Mouse (Mus musculus) thymus, postnatal 10 days (tissue): ENCODE results near the gene Farp1.

ENCODE experiments used
- DNase-seq, 2 experiments: peaks; one replicate each; pipeline ENCODE4 v3.0.0; 2021; ENCODE audit warnings: low spot score in 2 of 2

Farp1 gene

DNA sequence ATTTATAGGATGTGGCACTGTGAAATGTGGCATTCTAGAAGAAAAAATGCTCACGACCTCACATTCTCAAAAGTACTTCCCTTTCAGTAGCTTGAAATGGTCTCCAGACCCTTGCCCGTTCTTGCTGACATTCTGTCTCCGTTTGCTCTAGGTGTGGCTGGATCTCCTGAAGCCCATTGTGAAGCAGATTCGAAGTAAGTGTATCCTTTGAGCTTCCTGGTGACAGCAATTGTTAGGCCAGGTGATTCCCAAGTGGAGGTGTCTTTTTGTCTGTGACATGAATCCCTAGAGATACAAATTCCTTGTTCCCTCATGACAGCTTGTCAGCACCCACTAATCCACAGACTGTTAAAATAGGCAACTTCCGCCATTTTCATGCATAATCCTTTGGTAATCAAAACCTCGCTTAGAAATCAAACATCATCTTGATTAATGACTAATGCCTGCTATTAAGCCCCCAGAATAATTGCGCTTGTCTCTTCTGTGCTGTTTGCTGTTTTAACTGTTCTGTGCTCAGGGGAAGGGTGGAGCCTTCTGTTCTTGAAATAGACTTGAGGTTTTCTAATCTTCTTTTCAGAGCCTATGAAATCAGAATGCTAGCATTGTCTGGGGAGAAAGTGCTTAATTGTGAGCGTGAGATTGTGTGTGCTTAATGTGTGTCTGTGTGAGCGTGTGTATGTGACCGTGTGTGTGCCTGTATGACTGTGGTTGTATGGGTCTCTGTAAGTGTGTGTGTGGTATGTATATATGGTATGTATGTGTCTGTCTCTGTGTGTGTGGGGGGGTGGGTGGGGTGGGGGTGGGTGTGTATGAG is 184.4 kb downstream of the Farp1 start:
- DNase-seq = no peak

DNA sequence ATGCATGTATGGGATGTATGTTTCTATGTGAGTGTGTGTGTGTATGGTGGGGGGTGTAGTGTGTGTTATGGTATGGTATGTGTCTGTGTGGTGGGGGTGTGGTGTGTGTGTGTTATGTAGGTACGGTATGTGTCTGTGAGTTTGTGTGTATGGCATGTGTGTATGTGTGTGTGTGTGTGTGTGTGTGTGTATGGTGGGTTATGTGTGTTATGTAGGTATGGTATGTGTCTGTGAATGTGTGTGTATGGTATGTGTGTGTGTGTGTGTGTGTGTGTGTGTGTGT is 185.0 kb downstream of the Farp1 start:
- DNase-seq = no peak

DNA sequence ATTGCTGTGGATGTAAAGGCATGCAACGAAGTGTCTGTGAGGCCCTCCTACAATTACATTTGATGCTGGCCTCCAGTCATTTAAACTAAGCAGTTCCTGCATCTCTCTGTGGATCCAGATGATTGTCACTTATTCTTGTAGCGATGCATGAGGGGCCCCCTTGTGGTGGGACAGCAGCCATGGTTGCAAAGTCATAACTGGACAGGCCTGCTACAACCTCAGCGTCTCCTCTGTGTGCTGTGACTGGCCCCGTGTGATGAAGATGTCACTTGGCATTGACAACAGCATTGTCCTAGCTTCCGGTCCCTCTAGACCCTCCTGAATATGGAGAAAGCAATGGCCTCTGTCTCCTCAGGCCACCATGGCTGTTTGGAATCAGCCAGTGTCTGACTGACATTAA is 185.7 kb downstream of the Farp1 start:
- peak in 1 of 2 experiments; percentile 15 for DNase-seq

DNA sequence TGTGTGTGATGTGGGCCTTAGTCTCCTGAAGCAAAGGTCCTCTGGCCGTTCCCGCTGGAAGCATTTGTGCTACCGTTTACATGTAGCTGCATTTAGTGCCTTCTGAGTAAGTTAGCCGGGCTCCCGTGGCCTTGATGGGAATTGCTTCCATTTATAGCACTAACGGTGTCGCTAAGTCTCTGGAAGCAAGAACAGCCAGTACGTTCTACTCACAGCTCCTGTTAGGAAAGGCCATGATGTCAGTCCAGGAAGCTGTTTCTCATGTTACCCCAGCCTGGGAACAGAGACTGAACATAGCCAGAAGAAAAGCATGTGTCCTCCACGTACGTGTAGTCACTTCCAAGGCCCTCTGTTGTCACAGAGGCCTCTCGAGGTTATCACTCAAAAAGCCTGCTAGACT is 190.8 kb downstream of the Farp1 start:
- no peak for DNase-seq

DNA sequence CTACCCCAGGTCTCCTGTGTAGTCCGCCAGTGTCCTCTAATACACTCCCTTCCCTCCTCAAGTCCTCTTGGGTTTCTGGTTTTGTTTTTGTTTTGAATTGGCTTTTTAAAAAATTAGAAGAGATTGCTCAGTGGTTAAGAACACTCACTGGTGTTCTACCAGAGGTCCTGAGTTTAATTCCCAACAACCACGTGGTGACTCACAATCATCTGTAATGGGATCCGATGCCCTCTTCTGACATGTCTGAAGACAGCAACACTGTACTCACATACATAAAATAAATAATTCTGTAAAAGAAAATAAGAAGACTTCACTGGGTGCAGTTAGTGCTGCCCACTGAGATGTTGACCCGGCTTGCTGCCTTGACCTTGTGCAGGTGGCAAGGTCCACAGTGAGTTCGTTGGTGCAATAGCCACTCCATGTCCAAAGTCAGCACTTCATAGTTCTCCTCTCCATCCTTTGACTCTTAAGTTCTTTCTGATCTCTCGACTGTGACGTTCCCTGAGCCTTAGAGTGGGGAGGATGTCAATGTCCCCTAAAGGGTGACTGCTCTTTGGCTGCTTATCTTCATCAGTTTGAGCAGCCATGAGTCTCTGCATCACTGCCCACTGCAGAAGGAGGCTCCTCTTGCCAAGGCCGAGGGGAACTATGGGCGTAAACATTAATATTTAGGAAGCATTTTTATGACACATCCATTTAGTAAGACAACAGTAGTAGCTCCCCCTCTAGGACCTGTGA is 194.2 kb downstream of the Farp1 start:
- no peak for DNase-seq

DNA sequence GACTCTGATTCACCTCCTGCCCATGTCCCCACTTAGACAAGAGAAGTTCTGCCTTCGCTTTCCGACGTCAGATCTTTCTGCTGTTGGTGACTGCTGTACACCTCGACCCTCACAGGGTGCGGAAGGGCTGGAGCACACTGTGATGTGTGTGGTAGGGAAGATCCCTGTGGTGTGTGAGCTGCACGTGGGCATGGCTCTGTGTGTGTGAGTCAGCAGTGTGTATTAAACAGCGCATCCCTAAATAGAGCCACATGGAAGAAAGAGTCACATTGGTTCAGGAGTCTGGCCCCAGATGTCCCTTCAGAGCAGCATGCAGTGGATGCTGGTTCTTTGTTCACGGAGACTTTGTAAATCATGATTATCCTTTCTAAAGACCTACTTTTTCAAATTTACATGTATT is 196.2 kb downstream of the Farp1 start:
- DNase-seq = no peak

DNA sequence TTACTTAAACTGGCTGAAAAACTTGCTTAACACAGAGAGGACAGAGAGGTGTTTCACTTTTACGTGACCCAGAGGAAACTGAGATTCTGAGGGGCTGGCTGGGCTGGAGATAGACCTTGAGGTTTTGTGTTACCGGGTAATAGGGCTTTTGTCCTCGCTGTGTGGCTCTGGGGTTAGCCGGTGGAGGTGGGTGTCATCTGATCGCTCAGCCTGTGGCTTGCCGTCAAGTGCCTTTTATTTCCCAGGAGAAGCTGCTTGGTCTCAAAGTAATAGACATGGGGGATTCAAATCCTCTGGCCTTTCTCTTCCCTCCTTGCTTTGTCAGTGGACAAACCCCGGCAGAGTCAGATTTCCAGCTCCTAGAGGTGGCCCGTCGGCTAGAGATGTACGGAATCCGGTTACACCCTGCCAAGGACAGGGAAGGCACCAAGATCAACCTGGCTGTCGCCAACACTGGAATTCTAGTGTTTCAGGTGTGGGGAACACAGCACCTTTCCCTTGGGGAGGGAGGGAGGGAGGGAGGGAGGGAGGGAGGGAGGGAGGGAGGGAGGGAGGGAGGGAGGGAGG is 199.8 kb downstream of the Farp1 start:
- no peak for DNase-seq

DNA sequence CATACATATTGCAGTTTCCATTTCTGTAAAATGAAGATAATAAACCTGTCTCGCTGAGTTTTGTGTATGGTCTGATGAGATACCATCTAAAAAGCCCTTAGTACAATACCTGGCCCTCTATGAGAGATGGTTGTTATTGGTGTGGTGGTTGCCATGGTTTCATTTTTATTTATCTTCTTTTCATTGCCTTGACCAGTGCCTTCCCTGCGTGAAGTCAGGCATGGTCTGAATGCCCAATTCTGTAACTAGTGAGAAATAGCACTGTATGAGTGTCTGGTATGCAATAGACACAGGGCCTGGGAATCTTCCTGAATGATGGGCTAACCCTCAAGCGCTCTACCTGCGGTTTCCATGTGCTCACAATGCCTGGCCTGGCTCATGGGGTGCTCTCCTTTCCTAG is 201.7 kb downstream of the Farp1 start:
- no peak for DNase-seq

DNA sequence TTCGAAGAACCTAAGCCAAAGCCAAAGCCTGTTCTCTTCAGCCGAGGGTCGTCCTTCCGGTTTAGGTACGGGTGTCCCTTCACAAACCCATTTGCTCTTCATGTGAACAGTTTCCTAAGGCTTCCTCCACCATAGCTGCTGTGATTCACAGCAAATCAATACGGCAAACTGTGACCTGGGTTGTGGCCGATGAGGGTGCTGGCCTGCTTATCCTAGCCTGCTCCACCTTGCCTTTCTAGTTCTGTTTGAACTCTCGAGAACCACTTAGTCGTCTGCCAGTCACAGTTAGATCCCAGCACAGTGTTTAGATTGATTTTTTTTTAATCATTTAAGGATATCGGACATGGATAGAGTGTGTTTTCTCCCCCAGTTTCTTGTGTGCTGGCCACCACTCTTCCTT is 203.7 kb downstream of the Farp1 start:
- DNase-seq = no peak

DNA sequence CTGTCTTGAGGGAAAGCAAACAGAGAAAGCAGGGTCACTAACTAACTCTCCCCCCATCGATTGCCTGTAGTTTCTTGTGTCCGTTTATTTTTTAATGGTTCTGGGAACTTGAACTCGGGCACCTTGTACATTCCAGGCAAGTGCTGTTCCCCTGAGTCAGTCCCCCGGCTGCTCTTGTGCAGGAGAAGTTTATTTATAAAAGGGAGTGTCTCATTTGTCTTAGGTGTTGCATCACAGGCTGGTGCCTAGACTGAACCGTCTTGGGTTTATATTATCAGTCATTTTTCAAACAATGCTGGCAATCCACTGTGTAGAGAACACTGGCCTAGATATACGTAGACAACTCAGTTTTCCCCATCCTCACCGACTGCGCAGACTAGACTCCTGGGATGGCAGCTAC is 204.4 kb downstream of the Farp1 start:
- DNase-seq = no peak

DNA sequence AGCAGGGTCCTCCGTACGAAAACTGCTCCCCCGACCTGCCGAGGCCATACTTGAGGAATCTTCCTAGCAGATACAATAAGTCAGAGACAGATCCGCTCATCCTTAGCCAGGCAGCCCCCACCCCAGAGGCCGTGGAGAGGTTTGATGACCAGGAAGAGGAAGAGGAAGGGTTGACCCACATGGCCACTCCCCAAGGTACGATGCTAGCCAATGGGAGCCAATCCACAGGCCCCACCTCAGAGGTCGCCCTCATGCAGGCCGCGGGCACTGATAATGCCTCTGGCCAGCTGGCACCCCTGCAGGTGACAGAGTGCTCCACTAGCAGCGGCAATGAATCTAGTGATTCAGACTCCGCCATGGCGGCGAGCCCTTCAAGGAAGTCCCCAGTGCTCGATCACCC is 209.1 kb downstream of the Farp1 start:
- DNase-seq = no peak

DNA sequence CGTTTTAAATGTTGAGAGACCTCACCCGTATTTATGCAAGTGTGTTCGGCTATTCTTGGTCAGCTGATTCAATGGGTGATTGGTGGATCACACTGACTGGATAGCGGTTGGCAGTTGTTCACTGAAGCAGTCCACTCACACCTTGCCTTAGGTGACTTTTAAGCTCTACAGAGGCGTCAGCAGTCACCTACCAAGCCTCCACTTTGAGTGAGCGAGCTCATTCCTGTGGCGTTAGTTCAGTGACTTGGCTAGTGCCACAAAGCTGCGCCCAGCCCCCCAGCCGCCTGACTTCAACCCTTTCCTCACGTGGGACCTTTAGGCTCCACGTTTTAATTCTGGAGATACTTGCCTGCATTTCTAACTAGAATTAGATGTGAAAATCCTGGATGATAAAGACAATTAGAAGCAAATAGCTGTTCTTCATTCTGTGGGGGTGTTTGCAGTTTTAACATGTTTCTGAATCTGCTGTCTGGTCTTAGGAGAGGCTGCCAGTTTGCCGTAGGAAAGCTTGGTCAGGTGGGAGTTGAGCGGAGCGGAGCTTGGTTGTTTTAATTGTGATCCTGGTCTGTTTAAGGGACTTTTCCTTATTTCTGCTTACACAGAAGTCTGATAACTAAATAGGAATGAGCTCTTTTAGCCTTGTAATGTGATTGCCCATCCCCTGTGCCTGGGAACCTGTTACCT is 211.2 kb downstream of the Farp1 start:
- DNase-seq = no peak

DNA sequence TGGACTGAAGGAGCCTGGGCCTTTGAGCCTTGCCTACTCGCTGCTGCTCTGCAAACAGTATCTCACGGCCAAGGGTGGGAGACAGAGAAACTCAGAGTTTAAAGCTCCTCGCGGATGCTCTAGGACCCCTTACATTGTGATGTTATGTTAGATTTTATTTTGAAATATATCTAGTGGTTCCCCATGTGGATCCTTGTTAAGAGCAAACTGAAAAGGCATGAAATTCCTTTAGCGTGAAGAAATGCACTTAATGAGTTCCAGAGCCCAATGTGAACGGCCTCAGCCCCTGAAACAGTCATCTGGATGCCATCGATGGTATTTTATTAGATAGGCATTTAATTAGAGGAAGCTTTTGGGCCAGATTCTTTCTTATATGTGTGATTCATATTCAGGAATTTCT is 212.3 kb downstream of the Farp1 start:
- DNase-seq = no peak

DNA sequence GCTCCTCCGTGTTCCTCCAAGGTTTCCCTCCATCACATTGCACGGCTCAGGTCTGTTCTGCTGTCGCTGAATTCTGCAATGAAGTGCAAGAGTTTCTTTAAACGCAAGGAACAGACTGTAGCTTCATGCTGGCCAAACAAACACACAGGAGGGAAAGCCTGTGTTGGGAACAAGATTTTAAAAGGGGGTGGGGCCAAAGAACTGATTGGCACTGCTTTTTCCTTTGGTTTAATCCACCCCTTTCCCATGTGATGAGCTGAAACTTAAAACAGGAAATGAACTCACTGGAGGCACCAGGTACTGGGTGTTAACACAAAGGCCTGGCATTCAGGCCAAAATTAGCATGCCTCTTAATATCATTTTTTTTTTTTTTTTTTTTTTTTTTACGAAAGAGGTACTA is 213.3 kb downstream of the Farp1 start:
- no peak for DNase-seq

DNA sequence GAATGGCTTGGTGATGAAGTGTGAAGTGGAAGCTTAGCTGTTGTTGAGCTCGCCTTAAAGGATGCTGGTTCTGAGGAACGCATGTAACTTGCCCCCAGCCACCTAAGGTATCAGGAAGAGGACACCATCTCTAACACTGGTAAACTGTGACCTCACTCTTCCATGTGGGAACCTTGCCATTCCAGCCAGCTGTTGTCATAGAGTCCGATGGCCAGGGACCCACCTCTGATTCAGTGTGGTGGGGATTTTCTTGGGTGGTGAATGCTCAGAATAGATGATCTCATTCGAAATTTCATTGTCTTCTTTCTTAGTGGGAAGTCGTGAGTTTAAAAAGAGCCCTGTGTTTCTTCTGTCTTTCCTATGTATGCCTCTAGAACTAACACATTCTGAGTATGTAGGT is 216.1 kb downstream of the Farp1 start:
- no peak for DNase-seq

DNA sequence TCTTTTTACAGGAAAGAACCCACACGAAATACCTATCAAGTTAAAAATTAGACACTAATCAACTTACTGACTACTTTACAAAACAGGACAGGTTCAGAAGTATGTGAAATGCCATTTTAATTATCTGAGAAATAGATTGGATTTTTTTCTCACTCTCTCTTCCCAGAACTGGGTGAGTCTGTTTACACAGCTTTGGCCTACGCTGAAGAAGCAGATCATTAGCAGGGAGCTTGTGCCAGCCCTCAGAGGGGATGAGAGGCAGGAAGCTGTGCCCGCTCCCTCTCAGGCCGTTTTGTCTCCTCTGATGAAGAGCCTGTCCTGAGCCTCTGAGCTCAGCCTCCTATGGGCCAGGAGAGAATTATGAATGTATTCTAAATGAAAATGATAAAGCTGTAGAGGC is 216.7 kb downstream of the Farp1 start:
- no peak for DNase-seq

DNA sequence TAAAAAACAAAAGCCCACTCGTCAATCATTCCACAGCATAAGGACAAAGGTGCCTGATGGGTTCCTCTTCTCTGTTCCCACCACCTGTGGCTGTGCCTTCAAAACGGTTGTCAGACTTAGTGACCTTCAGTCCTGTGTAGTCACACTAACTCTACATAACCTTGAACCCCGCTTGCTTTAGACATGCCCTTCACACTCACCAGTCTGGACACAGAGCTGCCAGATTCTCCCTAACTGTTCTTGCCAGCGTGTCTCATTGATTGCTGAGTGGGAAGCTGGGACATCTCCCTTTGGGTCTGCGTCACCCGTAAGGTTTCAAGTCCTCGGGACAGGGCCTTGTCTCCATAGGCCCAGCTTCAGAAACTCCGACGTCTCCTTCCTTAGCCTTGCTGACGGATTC is 217.5 kb downstream of the Farp1 start:
- no peak for DNase-seq

DNA sequence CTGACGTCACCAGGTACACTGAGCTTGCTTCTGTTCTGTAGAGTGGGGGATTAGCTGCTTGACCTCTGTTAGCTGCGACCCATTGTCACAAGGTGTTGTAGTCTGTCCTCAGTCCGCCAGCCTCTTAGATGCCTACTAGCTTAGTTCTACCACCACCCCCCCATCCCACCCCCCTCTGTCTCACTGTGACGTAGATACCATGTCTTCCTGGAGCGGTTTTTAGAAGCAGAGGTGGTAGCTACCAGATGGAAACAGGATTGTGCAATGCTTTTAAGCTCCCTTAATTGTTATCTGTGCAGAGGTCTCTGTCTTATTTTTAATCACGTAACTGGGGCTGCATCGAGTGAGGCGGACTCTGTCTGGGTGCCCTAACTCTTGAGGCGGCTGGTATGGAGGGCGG is 219.9 kb downstream of the Farp1 start:
- no peak for DNase-seq

DNA sequence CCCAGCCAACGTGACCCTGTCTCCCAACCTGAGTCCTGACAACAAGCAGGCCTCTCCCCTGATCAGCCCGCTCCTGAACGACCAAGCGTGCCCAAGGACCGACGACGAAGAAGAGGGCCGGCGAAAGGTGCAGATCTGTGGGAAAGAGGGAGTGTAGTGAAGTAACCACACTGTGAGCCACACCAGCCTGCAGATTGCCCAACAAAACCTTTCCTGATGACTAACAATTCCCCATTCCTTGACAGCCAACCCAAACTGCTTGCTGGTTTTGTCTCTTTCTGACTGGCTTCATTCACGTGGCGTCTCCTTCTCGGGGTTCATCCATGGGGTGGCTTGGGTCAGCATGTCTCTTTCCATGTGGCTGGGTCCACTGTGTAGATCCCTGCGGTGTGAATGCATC is 220.5 kb downstream of the Farp1 start:
- DNase-seq = no peak

DNA sequence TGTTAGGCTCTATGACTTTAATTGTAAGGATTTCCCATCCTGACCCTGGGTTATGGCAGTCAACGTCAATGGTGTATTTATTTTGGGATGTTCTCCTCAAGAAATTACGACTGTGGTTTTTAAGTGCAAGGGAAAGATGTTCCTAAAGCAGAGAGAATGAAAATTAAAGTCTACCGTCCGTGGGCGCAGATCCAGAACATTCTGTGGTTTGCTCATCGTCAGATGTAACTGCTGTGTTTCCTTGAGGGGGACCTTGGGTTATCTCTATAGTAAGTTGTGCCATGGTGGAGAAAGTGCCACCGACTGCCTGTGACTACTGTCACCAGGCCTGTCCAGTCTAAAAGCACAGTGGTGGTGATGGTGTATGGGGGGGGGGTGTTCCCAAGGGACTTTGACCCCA is 221.9 kb downstream of the Farp1 start:
- no peak for DNase-seq

DNA sequence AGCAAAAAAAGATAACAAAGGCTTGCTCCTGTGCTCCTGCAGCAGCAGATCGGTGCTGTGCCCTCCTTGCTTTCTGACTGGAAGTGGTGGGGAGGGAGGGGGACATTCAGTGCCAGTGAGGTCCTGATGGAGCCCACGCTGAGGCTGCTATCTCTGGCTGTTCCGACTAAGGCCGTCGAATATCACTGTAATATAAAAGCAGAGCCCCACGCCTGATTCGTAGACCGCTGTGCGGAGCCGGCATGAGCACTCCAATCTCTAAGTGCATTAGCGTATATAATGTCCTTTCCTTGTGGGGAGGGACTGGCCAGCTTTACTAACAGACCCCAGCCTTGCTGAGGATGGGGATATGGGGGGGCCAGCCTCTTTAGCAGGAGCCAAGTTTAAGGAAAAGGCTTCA is 224.3 kb downstream of the Farp1 start:
- no peak for DNase-seq

DNA sequence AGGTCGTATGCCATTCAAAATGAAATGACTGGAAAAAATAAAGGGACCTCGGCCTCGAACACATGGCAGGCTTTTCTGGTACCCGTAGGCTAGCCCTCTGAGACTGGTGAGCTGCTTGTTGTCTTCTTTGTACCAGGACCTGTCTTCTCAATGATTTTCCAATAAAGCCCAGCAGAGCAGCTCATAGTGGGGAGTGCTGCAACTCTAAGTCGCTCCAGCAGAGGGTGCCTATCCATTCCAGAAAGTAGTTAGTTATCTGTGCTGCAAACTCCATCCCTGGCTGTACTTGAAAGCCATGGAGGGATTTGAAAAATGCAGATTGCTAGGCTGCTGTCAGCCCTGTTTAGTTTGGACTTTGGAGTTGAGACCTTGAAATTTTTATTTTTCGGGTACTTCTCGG is 224.8 kb downstream of the Farp1 start:
- peak in 1 of 2 experiments; percentile 47 for DNase-seq
